Mouse (Mus musculus): ENCODE data around the gene Tac4. TPM values are rescaled to one million over a fixed set of nuclear protein-coding genes. Genes with fewer than 3 reads are reported as not detected.

Gene Tac4
- polyA plus RNA-seq, 1 experiment, result not detected

DNA sequence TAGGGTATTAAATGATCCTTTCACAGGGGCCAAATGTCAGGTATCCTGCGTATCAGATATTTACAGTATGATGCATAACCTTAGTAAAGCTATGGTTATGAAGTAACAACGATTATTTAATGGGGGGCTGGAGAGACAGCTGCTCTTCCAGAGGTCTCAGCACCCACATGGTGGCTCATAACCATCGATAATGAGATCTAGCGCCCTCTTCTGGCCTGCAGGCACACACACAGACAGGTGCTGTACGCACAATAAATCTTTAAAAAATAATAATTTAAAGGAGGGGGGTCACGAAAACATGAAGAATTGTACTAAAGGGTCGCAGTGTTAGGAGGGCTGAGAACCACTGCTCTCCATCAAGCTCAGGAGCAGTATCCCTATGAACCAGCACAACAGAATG lies 44.3 kb downstream of the Tac4 start:
- Histone ChIP-seq H3K4me3 (replicated peaks) (no peak overlapping the region), H3K27me3 (ENCODE audit: control insufficient read depth) (no peaks in the 10 kb centered on the region), H3K9me3 (ENCODE audit: control insufficient read depth, low read length) (no peaks in the 10 kb centered on the region), H3K36me3 (ENCODE audit: control insufficient read depth) (peaks cover 77% of the 10 kb centered on the region), H3K4me1 (ENCODE audit: control insufficient read depth) (peaks cover 35% of the 10 kb centered on the region)
- TF ChIP-seq GATA1 (IDR thresholded peaks at IDR 0.05; ENCODE audit: low read length), result no peak
- no peak for TF ChIP-seq TAL1 (IDR thresholded peaks at IDR 0.05; ENCODE audit: low read length)

DNA sequence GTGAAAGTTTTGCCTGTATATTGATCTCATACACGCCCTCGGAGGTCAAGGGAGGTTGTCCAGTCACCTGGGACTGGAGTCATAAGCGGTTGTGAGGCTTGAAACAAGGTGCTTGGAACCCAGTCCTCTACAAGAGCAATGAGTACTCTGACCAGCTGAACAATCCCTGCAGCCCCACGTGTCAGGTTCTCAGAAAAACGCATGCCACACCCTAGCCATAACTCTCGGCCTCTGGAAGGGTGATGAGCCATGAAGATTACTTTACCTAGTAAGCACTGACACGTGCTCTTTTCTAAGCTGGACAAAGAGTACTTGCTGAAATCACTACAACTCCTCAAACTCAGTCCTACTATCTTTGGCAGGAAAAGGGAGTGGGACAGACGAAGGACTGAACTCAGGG lies 46.2 kb downstream of the Tac4 start:
- no peaks in the 10 kb centered on the region for H3K27me3 ChIP-seq (ENCODE audit: control insufficient read depth)
- H3K9me3 ChIP-seq (ENCODE audit: control insufficient read depth, low read length), result no peaks in the 10 kb centered on the region
- peaks cover 48% of the 10 kb centered on the region for H3K4me1 ChIP-seq (ENCODE audit: control insufficient read depth)
- peak overlapping the region; percentile 79 for H3K4me3 ChIP-seq (replicated peaks)
- peaks cover 57% of the 10 kb centered on the region for H3K36me3 ChIP-seq (ENCODE audit: control insufficient read depth)
- TF ChIP-seq TAL1 (IDR thresholded peaks at IDR 0.05; ENCODE audit: low read length) (no peak), GATA1 (IDR thresholded peaks at IDR 0.05; ENCODE audit: low read length) (no peak)

- Histone ChIP-seq H3K9me3 (ENCODE audit: control insufficient read depth, low read length) (no peaks in the 10 kb centered on the region), H3K36me3 (ENCODE audit: control insufficient read depth) (peaks cover 40% of the 10 kb centered on the region), H3K27me3 (ENCODE audit: control insufficient read depth) (no peaks in the 10 kb centered on the region), H3K4me3 (replicated peaks) (peak overlapping the region; percentile 79), H3K4me1 (ENCODE audit: control insufficient read depth) (peaks cover 59% of the 10 kb centered on the region)
- no peak for TF ChIP-seq GATA1 (IDR thresholded peaks at IDR 0.05; ENCODE audit: low read length)
- TF ChIP-seq TAL1 (IDR thresholded peaks at IDR 0.05; ENCODE audit: low read length), result no peak
Observed at GRCm38 (mm10) chr11:95309510-95310006, 48.2 kb downstream of the Tac4 start.

DNA sequence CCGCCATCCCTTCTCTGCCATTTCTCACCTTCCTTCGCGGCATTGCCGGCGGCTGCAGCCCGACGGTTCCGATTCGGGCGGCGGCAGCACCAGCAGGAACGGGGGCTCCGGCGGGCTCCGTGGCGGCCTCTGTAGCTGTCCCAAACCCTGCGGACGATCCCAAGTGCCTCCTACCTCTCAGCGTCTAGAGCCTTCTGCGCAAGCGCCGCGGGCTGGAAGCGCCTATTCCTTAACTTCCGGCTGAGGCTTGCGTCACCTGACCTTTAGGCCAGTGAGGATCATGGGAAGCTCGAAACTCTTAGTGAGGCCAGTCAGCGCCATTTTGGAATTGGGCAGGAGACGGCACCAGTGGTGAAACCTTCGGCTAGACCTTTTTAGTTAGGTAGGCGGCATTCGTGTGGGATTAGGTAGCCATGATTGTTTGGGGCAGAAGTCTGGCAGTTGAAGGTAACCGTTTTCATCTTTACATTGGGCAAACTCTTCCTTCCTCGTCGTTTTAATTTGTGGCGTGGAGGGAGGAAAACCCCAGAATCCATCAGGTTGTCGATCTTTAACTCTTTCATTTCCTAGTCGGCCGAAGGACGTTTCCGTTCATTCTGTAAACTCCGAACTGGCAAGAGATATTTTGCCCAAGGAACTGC lies 48.8 kb downstream of the Tac4 start, which contains the start of gene Kat7:
TSS of gene Kat7 (minus strand) at position 240 of the 641 bp plus-strand sequence.
- Histone ChIP-seq H3K4me1 (ENCODE audit: control insufficient read depth) (peaks cover 65% of the 10 kb centered on the region), H3K27me3 (ENCODE audit: control insufficient read depth) (no peaks in the 10 kb centered on the region), H3K9me3 (ENCODE audit: control insufficient read depth, low read length) (no peaks in the 10 kb centered on the region), H3K36me3 (ENCODE audit: control insufficient read depth) (peaks cover 35% of the 10 kb centered on the region), H3K4me3 (replicated peaks) (peak within 1 kb of the TSS; percentile 79)
- no peak for TF ChIP-seq TAL1 (IDR thresholded peaks at IDR 0.05; ENCODE audit: low read length)
- TF ChIP-seq GATA1 (IDR thresholded peaks at IDR 0.05; ENCODE audit: low read length), result no peak

- H3K4me1 ChIP-seq (ENCODE audit: control insufficient read depth), result peaks cover 67% of the 10 kb centered on the region
- no peaks in the 10 kb centered on the region for H3K27me3 ChIP-seq (ENCODE audit: control insufficient read depth)
Observed at GRCm38 (mm10) chr11:95310648-95311424, 49.5 kb downstream of the Tac4 start.

GRCm38 (mm10) chr11:95311425-95311807 lies 50.1 kb downstream of the Tac4 start:
- Histone ChIP-seq H3K27me3 (ENCODE audit: control insufficient read depth) (no peaks in the 10 kb centered on the region), H3K36me3 (ENCODE audit: control insufficient read depth) (peaks cover 22% of the 10 kb centered on the region), H3K9me3 (ENCODE audit: control insufficient read depth, low read length) (no peaks in the 10 kb centered on the region), H3K4me3 (replicated peaks) (peak overlapping the region; percentile 79), H3K4me1 (ENCODE audit: control insufficient read depth) (peaks cover 67% of the 10 kb centered on the region)
- TF ChIP-seq GATA1 (IDR thresholded peaks at IDR 0.05; ENCODE audit: low read length) (no peak), TAL1 (IDR thresholded peaks at IDR 0.05; ENCODE audit: low read length) (no peak)

More at GRCm38 (mm10) chr11:95310648-95311424, 49.5 kb downstream of the Tac4 start:
- Histone ChIP-seq H3K9me3 (ENCODE audit: control insufficient read depth, low read length) (no peaks in the 10 kb centered on the region), H3K36me3 (ENCODE audit: control insufficient read depth) (peaks cover 28% of the 10 kb centered on the region), H3K4me3 (replicated peaks) (peak overlapping the region; percentile 79)
- TF ChIP-seq TAL1 (IDR thresholded peaks at IDR 0.05; ENCODE audit: low read length) (no peak), GATA1 (IDR thresholded peaks at IDR 0.05; ENCODE audit: low read length) (peak; percentile 48; the same call in 1 of the 2 replicates)

GRCm38 (mm10) chr11:95315215-95315955 lies 54.1 kb downstream of the Tac4 start:
- Histone ChIP-seq H3K9me3 (ENCODE audit: control insufficient read depth, low read length) (no peaks in the 10 kb centered on the region), H3K27me3 (ENCODE audit: control insufficient read depth) (no peaks in the 10 kb centered on the region), H3K4me3 (replicated peaks) (no peak overlapping the region), H3K4me1 (ENCODE audit: control insufficient read depth) (peaks cover 81% of the 10 kb centered on the region), H3K36me3 (ENCODE audit: control insufficient read depth) (peaks cover 13% of the 10 kb centered on the region)
- TF ChIP-seq TAL1 (IDR thresholded peaks at IDR 0.05; ENCODE audit: low read length), result no peak
- no peak for TF ChIP-seq GATA1 (IDR thresholded peaks at IDR 0.05; ENCODE audit: low read length)

- TF ChIP-seq TAL1 (IDR thresholded peaks at IDR 0.05; ENCODE audit: low read length), result no peak
- no peak; the same call in 1 of the 2 replicates for TF ChIP-seq GATA1 (IDR thresholded peaks at IDR 0.05; ENCODE audit: low read length)
- H3K4me1 ChIP-seq (ENCODE audit: control insufficient read depth), result peaks cover 83% of the 10 kb centered on the region
- H3K9me3 ChIP-seq (ENCODE audit: control insufficient read depth, low read length), result no peaks in the 10 kb centered on the region
- peaks cover 14% of the 10 kb centered on the region for H3K36me3 ChIP-seq (ENCODE audit: control insufficient read depth)
- H3K4me3 ChIP-seq (replicated peaks), result peak overlapping the region; percentile 32
- no peaks in the 10 kb centered on the region for H3K27me3 ChIP-seq (ENCODE audit: control insufficient read depth)
Observed at GRCm38 (mm10) chr11:95318116-95318515, 56.8 kb downstream of the Tac4 start.

Other genes with a start within 250 kb of the Tac4 start
- gene Pdk2, start 220.2 kb upstream of the Tac4 start, polyA plus RNA-seq (2012), result 4.0 and 7.2 TPM in 2 replicates
- gene Itga3, start 184.7 kb upstream of the Tac4 start, polyA plus RNA-seq (2012), result 0.01 and 0.03 TPM in 2 replicates
- not detected in 2 replicates for gene Dlx3, start 141.4 kb upstream of the Tac4 start, polyA plus RNA-seq (2012)
- not detected in 2 replicates for gene Dlx4, start 115.3 kb upstream of the Tac4 start, polyA plus RNA-seq (2012)
- gene Kat7, start 48.7 kb downstream of the Tac4 start, polyA plus RNA-seq (2012), result 1.3 and 1.4 TPM in 2 replicates
- 184 and 248 TPM in 2 replicates for gene Fam117a, start 75.5 kb downstream of the Tac4 start, polyA plus RNA-seq (2012)
- gene Slc35b1, start 123.2 kb downstream of the Tac4 start, polyA plus RNA-seq (2012), result 0.78 and 0.98 TPM in 2 replicates
- 2.4 and 3.0 TPM in 2 replicates for gene Spop, start 152.6 kb downstream of the Tac4 start, polyA plus RNA-seq (2012)

Measured in erythroblast, embryonic 14.5 days (primary cell).